Mouse (Mus musculus) thymus, adult 2 months (tissue): ENCODE data around the gene Rmdn3.

ENCODE experiments used
- CTCF ChIP-seq: fragments of 200-500 bp; IDR thresholded peaks from 2 replicates; pipeline ENCODE4 v1.5.1; 2012; ENCODE audit warnings: mild to moderate bottlenecking, control low read depth, low read length, moderate library complexity, borderline replicate concordance; ENCODE audit not compliant: control insufficient read depth, poor library complexity, insufficient read depth; ENCODE audit errors: extremely low read depth
- POLR2A ChIP-seq: fragments of 200-500 bp; IDR thresholded peaks from 2 replicates; pipeline ENCODE4 v1.6.1; 2012; ENCODE audit warnings: mild to moderate bottlenecking, low read length, control low read depth, moderate library complexity; ENCODE audit not compliant: control insufficient read depth, poor library complexity, insufficient read depth; ENCODE audit errors: extremely low read depth

DNA sequence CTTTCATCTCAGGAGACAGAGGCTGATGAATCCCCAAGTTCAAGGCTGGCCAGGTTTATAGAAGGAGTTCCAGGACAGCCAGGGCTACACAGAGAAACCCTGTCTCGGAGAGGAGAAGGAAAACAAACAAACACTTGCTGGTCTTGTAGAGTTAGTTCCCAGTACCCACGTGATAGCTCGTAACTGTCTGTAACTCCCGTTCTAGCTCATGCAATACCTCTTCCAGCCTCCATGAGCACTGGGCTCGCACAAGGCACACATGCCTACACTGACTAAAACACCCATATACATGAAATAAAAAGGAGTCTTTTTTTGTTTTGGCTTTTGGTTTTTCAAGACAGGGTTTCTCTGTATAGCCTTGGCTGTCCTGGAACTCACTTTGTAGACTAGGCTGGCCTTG lies 50.3 kb downstream of the Rmdn3 start:
- TF ChIP-seq POLR2A (no peak), CTCF (no peak)
